Mouse (Mus musculus) mouse trophoblast stem cell (cell line): ENCODE measurements around the gene Rps6.
"Not testable (repeated sequence)": the region's sequence is repeated elsewhere in the genome, so short reads cannot be mapped to it uniquely, and the experiment has no call there.

Experiments used
- in situ Hi-C, 2 experiments: fragments of 300-500 bp; cut with MseI, MboI; formaldehyde crosslinking; loops; 2 replicates in 1 of 2; 3 replicates in 1 of 2; pipeline ENCODE4 v1.15.1; 2025

Gene Rps6

DNA sequence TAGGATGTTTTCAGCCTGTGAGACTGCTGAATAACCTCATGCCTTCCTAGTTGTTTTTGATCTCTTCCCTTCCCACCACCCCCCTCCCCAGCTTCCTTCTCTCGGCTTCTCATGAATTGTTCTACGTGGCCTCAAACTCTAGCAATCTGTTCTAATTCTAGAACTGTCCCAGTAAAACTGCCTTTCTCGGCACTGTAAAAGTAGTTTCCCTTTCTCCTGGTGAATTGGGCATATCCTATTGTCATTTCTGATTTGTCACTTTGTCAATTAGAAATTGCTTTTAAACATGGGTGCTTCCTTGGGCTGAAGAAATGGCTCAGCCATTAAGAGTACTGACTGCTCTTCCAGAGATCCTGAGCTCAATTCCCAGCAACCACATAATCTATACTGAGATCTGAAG lies 5.2 kb downstream of the Rps6 start:
- in situ Hi-C loops, result no loop called here

DNA sequence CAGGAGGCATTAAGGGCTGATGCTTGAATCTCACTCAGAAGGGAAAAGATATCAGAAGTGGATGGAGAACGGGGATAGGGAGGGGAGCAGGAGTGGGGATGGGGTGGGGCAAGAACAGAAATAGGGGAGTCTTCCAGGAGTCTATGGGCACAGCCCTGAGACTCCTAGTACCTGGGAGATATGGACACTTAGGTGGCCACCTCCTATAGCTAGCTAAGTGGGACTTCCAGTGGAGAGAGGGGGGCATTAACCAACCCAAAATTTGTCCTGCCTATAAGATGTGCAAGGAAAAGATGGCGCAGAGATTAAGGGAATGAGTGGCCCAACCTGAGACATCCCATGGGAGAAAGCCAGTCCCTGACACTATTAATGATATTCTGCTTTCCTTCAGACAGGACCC lies 5.9 kb downstream of the Rps6 start:
- in situ Hi-C loops, result no loop called here

DNA sequence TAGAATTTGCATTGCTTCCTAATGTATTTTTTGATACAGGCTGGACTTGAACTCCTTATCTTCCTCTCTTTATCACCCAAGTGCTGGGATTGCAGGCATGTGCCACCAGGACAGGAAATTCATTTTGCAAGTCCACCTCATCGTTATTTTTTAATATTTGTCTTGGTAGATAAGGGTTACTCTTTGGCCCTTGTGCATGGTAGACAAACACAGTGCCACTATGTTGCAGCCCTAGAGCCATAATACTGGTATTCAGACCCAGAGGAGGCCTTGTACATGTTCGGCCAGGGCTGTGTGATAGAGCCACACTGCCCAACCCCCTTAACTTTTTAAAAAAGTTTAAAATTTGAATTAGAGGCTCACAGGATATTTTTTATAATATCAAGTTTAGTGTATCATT lies 10.0 kb downstream of the Rps6 start:
- in situ Hi-C loops, result no loop called here

DNA sequence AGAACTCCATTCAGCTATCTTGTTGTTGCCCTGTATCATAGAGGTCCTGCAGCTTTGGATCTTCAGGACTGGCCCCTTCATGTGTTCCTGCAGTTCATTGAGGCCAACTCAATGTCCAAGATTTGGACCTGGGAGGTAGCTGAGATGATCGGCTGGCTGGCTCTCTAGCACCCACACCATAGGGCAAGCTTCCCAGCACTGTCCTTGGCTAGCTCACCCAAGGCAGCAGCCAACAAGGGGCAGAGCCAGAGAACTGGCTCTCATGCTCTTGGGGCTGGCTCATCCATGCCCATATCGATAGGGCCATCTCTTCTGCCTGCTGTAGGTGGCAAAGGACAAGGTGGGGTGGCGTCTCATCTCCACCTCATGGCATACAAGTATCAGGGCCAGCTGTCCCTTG lies 11.8 kb downstream of the Rps6 start:
- in situ Hi-C loops, result no loop called here

DNA sequence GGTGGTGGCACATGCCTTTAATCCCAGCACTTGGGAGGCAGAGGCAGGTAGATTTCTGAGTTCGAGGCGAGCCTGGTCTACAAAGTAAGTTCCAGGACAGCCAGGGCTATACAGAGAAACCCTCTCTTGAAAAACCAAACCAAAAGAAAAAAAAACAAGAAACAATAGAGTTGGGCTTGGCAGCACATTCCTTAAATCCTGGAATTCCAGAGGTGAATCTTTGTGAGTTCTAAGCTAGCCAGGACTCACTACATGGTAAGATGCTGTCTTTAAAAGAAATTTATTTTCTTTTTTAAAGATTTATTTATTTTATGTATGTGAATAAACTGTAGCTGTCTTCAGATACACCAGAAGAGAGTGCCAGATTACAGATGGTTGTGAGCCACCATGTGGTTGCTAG lies 16.1 kb downstream of the Rps6 start:
- in situ Hi-C loops, result not testable (repeated sequence)

DNA sequence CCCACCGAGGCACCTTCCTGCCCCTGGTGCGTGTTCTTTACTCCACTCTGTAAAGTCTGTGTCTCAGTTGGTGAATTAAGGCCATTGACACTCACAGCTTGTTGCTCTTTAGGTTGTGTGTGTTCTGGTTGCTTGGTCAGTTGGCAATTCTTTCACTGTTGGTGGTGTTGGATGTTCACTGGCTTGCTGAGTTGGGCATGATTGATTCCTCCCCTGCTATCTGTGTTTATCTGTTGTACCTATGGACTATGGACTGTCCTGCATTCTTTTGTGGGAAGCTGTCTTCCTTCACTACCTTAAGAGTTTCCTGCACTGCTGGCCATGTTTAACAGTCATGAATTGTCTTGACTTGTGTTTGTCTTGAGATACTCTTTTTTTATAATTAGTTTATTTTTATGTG lies 25.3 kb downstream of the Rps6 start:
- in situ Hi-C loops, result no loop called here

DNA sequence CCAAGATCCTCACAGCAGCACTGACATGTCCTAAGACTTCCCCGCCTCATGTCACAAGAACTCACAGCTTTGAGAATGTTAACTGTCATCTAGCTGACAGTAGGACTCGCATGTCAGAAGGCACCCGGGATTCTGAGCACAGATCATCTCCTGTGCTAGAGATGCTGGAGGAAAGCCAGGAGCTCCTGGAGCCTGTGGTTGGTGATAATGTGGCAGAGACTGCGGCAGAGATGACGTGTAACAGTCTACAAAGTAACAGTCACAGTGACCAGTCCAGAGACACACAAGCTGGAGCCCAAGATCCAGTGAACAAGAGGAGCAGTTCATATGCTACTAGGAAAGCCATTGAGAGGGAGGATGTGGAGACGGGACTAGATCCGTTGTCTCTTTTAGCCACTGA lies 32.1 kb downstream of the Rps6 start:
- in situ Hi-C loops, result no loop called here

DNA sequence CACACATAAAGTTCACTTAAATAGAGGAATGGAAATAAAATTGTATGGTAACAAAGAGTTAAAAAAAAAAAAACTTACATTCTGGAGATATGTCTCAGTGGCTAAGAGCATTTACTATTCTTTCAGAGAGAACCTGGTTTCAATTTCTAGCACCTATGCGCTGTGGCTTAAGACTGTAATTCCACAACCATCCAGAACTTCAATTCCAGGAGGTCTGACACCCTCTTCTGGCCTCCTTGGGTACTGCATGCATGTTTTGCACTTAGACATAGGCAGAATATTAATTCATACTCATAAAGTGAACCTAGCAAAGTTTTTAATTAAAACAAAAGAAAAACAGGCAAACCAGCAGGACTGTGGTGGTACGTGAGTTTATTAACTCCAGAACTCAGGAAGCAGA lies 34.0 kb downstream of the Rps6 start:
- in situ Hi-C loops, result no loop called here

DNA sequence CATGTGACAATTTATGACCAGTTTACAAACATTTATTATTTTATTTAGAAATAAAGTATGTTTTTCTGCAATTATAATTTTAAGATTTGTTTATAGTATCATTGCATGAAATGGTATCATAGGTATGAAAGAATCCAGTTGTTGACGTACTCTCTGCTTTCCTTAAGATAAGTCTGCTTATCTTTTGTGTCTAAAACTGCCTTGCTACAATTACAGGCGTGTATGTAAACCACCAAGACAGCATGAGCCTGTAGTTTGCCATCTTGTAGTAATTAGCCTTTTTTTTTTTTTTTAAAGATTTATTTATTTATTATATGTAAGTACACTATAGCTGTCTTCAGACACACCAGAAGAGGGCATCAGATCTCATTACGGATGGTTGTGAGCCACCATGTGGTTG lies 42.4 kb downstream of the Rps6 start:
- in situ Hi-C loops, result no loop called here

DNA sequence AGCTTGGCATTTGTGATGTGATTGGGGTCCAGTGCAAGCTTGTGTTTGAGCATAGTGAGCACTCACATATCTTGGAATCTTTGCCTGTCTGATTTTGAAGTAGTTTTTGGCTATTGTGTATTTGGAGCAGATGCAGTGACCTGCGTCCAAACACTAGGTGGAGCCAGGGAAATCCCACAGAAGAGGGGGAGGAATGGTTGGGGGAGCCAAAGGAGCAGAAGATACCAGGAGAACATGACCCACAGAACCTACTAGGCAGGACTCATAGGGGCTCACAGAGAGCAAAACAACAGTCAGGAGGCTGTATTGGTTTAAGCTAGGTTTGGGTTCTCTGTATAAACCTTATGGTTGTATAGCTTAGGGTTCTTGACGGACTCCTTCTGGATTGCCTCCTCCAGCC lies 46.6 kb downstream of the Rps6 start:
- in situ Hi-C loops, result no loop called here
